Mouse (Mus musculus) lung, embryonic 15.5 days (tissue): ENCODE data around the gene Pde4d. TPM values are rescaled to one million over a fixed set of nuclear protein-coding genes. Genes with fewer than 3 reads are reported as not detected.

Experiments used
- ATAC-seq: fragments of 200-750 bp; cut with Nextera tagmentation; 2 replicates; pipeline ENCODE4 v1.8.0; 2017; ENCODE audit warnings: moderate number of reproducible peaks, borderline replicate concordance; ENCODE audit not compliant: low FRiP score, low TSS enrichment; ENCODE audit errors: extremely low read depth
- H3K27ac ChIP-seq: fragments of 300-500 bp; sonication (generic); 2 replicates; pipeline ENCODE4 v1.5.1; 2015; ENCODE audit warnings: moderate library complexity, mild to moderate bottlenecking, inconsistent platforms
- H3K27me3 ChIP-seq: fragments of 300-500 bp; sonication (generic); 2 replicates; pipeline ENCODE4 v1.6.1; 2015; ENCODE audit warnings: inconsistent platforms
- H3K36me3 ChIP-seq: fragments of 300-500 bp; sonication (generic); 2 replicates; pipeline ENCODE4 v1.6.1; 2015; ENCODE audit warnings: inconsistent platforms
- H3K4me1 ChIP-seq: fragments of 300-500 bp; sonication (generic); 2 replicates; pipeline ENCODE4 v1.6.1; 2015; ENCODE audit warnings: inconsistent platforms
- H3K4me2 ChIP-seq: fragments of 300-500 bp; sonication (generic); 2 replicates; pipeline ENCODE4 v1.6.1; 2015; ENCODE audit warnings: inconsistent platforms, mild to moderate bottlenecking, moderate library complexity
- H3K4me3 ChIP-seq: fragments of 300-500 bp; sonication (generic); 2 replicates; pipeline ENCODE4 v1.5.1; 2015; ENCODE audit warnings: mild to moderate bottlenecking, inconsistent platforms
- H3K9ac ChIP-seq: fragments of 300-500 bp; sonication (generic); 2 replicates; pipeline ENCODE4 v1.6.1; 2015; ENCODE audit warnings: inconsistent platforms
- H3K9me3 ChIP-seq: fragments of 300-500 bp; sonication (generic); 2 replicates; pipeline ENCODE4 v1.6.1; 2016; ENCODE audit warnings: inconsistent platforms
- WGBS: fragments of 180-500 bp; shearing (Covaris S2); methylation state at CpG from one replicate; pipeline ENCODE4 v1.1.7; 2015; 5-methylcytosine and 5-hydroxymethylcytosine counted together
- polyA plus RNA-seq: library from polyadenylated mRNA; unstranded; fragments of >200 nt; fragmentation: Nextera tagmentation; extraction: Ambion mirVana; gene quantifications from 2 replicates; pipeline ENCODE4 v1.2.1, GENCODE M21; 2015

Gene Pde4d
- polyA plus RNA-seq, 1 experiment from 2014 or later = 18.2 TPM

- H3K4me2 ChIP-seq = no peak overlapping the region
- no peak overlapping the region for H3K27ac ChIP-seq
- no peaks in the 10 kb centered on the region for H3K27me3 ChIP-seq
- no peaks in the 10 kb centered on the region for H3K9me3 ChIP-seq
- no peaks in the 10 kb centered on the region for H3K36me3 ChIP-seq
- H3K4me3 ChIP-seq = no peak overlapping the region
- WGBS = 44% methylated on average over 7 of the region's 7 CpGs
- no peaks in the 10 kb centered on the region for H3K4me1 ChIP-seq
- H3K9ac ChIP-seq = no peak overlapping the region
- ATAC-seq = no peak
Observed at GRCm38 (mm10) chr13:109171688-109172087, 721.9 kb downstream of the Pde4d start.

GRCm38 (mm10) chr13:109175281-109175680 is 725.5 kb downstream of the Pde4d start:
- Histone ChIP-seq H3K27me3 (no peaks in the 10 kb centered on the region), H3K4me2 (no peak overlapping the region), H3K4me1 (no peaks in the 10 kb centered on the region), H3K9me3 (no peaks in the 10 kb centered on the region), H3K9ac (no peak overlapping the region), H3K36me3 (no peaks in the 10 kb centered on the region), H3K4me3 (no peak overlapping the region), H3K27ac (no peak overlapping the region)
- WGBS = 46% methylated on average over 6 of the region's 6 CpGs
- no peak for ATAC-seq

- Histone ChIP-seq H3K27ac (no peak overlapping the region), H3K4me1 (no peaks in the 10 kb centered on the region), H3K4me3 (no peak overlapping the region), H3K4me2 (no peak overlapping the region), H3K9ac (no peak overlapping the region), H3K27me3 (no peaks in the 10 kb centered on the region), H3K36me3 (no peaks in the 10 kb centered on the region), H3K9me3 (no peaks in the 10 kb centered on the region)
- WGBS = 59% methylated on average over 11 of the region's 11 CpGs
- no peak for ATAC-seq
Observed at GRCm38 (mm10) chr13:109175852-109176621, 726.3 kb downstream of the Pde4d start.

GRCm38 (mm10) chr13:109181363-109181762 is 731.6 kb downstream of the Pde4d start:
- Histone ChIP-seq H3K9ac (no peak overlapping the region), H3K4me1 (no peaks in the 10 kb centered on the region), H3K27me3 (no peaks in the 10 kb centered on the region), H3K9me3 (no peaks in the 10 kb centered on the region), H3K4me2 (no peak overlapping the region), H3K4me3 (no peak overlapping the region), H3K36me3 (no peaks in the 10 kb centered on the region), H3K27ac (no peak overlapping the region)
- no peak for ATAC-seq
- 51% methylated on average over 6 of the region's 6 CpGs for WGBS

- Histone ChIP-seq H3K27me3 (no peaks in the 10 kb centered on the region), H3K9ac (no peak overlapping the region), H3K36me3 (no peaks in the 10 kb centered on the region), H3K9me3 (no peaks in the 10 kb centered on the region), H3K4me2 (no peak overlapping the region), H3K4me1 (no peaks in the 10 kb centered on the region), H3K4me3 (no peak overlapping the region), H3K27ac (no peak overlapping the region)
- 68% methylated on average over 4 of the region's 4 CpGs for WGBS
- no peak for ATAC-seq
Observed at GRCm38 (mm10) chr13:109190652-109191051, 740.9 kb downstream of the Pde4d start.

- Histone ChIP-seq H3K36me3 (no peaks in the 10 kb centered on the region), H3K4me1 (no peaks in the 10 kb centered on the region), H3K27me3 (no peaks in the 10 kb centered on the region), H3K4me3 (no peak overlapping the region), H3K9ac (no peak overlapping the region), H3K9me3 (no peaks in the 10 kb centered on the region), H3K4me2 (no peak overlapping the region), H3K27ac (no peak overlapping the region)
- WGBS = 58% methylated on average over 4 of the region's 4 CpGs
- no peak for ATAC-seq
Observed at GRCm38 (mm10) chr13:109191176-109191575, 741.4 kb downstream of the Pde4d start.

GRCm38 (mm10) chr13:109205541-109205940 is 755.8 kb downstream of the Pde4d start:
- 32% methylated on average over 9 of the region's 9 CpGs for WGBS
- ATAC-seq = no peak
- Histone ChIP-seq H3K9ac (no peak overlapping the region), H3K27ac (no peak overlapping the region), H3K4me3 (no peak overlapping the region), H3K27me3 (no peaks in the 10 kb centered on the region), H3K9me3 (no peaks in the 10 kb centered on the region), H3K4me2 (no peak overlapping the region), H3K4me1 (no peaks in the 10 kb centered on the region), H3K36me3 (no peaks in the 10 kb centered on the region)

GRCm38 (mm10) chr13:109208607-109209006 is 758.9 kb downstream of the Pde4d start:
- Histone ChIP-seq H3K9me3 (no peaks in the 10 kb centered on the region), H3K4me3 (no peak overlapping the region), H3K36me3 (no peaks in the 10 kb centered on the region), H3K4me2 (no peak overlapping the region), H3K27me3 (no peaks in the 10 kb centered on the region), H3K9ac (no peak overlapping the region), H3K4me1 (peaks cover 19% of the 10 kb centered on the region), H3K27ac (no peak overlapping the region)
- WGBS = 92% methylated on average over 16 of the region's 16 CpGs
- no peak for ATAC-seq

- no peak for ATAC-seq
- H3K9me3 ChIP-seq = no peaks in the 10 kb centered on the region
- H3K27me3 ChIP-seq = no peaks in the 10 kb centered on the region
- no peak overlapping the region for H3K4me3 ChIP-seq
- H3K4me2 ChIP-seq = no peak overlapping the region
- 54% methylated on average over 6 of the region's 6 CpGs for WGBS
- no peak overlapping the region for H3K9ac ChIP-seq
- H3K36me3 ChIP-seq = no peaks in the 10 kb centered on the region
- peaks cover 19% of the 10 kb centered on the region for H3K4me1 ChIP-seq
- no peak overlapping the region for H3K27ac ChIP-seq
Observed at GRCm38 (mm10) chr13:109209413-109209812, 759.7 kb downstream of the Pde4d start.

GRCm38 (mm10) chr13:109210403-109210802 is 760.7 kb downstream of the Pde4d start:
- Histone ChIP-seq H3K4me3 (no peak overlapping the region), H3K27me3 (no peaks in the 10 kb centered on the region), H3K4me2 (no peak overlapping the region), H3K9me3 (no peaks in the 10 kb centered on the region), H3K36me3 (no peaks in the 10 kb centered on the region), H3K9ac (no peak overlapping the region), H3K27ac (no peak overlapping the region), H3K4me1 (peaks cover 19% of the 10 kb centered on the region)
- no peak for ATAC-seq
- 1% methylated on average over 4 of the region's 4 CpGs for WGBS

- no peaks in the 10 kb centered on the region for H3K9me3 ChIP-seq
- 0 out of 2 replicates have a peak overlapping the region, but pooled peaks have one; percentile 14 for H3K9ac ChIP-seq
- WGBS = 40% methylated on average over 8 of the region's 8 CpGs
- H3K4me3 ChIP-seq = peak overlapping the region; percentile 37
- H3K36me3 ChIP-seq = no peaks in the 10 kb centered on the region
- no peaks in the 10 kb centered on the region for H3K27me3 ChIP-seq
- H3K4me1 ChIP-seq = peaks cover 19% of the 10 kb centered on the region
- ATAC-seq = peak; percentile 40; the same call in 1 of the 2 replicates
- H3K27ac ChIP-seq = no peak overlapping the region
- peak overlapping the region; percentile 61 for H3K4me2 ChIP-seq
Observed at GRCm38 (mm10) chr13:109211471-109211870, 761.7 kb downstream of the Pde4d start.

- H3K9me3 ChIP-seq = no peaks in the 10 kb centered on the region
- no peaks in the 10 kb centered on the region for H3K36me3 ChIP-seq
- no peaks in the 10 kb centered on the region for H3K27me3 ChIP-seq
- H3K27ac ChIP-seq = no peak overlapping the region
- 20% methylated on average over 16 of the region's 16 CpGs for WGBS
- peak overlapping the region; percentile 14; the same call in 1 of the 2 replicates for H3K9ac ChIP-seq
- H3K4me2 ChIP-seq = peak overlapping the region; percentile 61
- peaks cover 19% of the 10 kb centered on the region for H3K4me1 ChIP-seq
- peak overlapping the region; percentile 37 for H3K4me3 ChIP-seq
- no peak for ATAC-seq
Observed at GRCm38 (mm10) chr13:109211941-109212487, 762.3 kb downstream of the Pde4d start.
